Mouse (Mus musculus) olfactory bulb, adult 2 months (tissue): Measurements from ENCODE around the gene Smad6.

Experiments
- CTCF ChIP-seq: fragments of 200-500 bp; IDR thresholded peaks from 2 replicates; pipeline ENCODE4 v1.5.1; 2012; ENCODE audit warnings: low read depth, mild to moderate bottlenecking, low read length, moderate library complexity; ENCODE audit not compliant: insufficient read depth
- POLR2A ChIP-seq: fragments of 200-500 bp; IDR thresholded peaks from 2 replicates; pipeline ENCODE4 v1.6.1; 2012; ENCODE audit warnings: mild to moderate bottlenecking, low read depth, low read length, moderate library complexity; ENCODE audit not compliant: insufficient read depth

GRCm38 (mm10) chr9:63968592-63968991, 53.3 kb downstream of the Smad6 start:
- TF ChIP-seq CTCF (no peak), POLR2A (no peak)
